Mouse (Mus musculus): ENCODE measurements around the gene Hgfac. TPM values are rescaled to one million over a fixed set of nuclear protein-coding genes. Genes with fewer than 3 reads are reported as not detected.

Hgfac gene
- total and polyA plus RNA-seq, 3 experiments = not detected

- Histone ChIP-seq H3K4me1 (ENCODE audit: control insufficient read depth in 1 of 2, insufficient read depth in 2 of 2) (no peaks in the 10 kb centered on the region), H3K79me2 (replicated peaks; ENCODE audit: control insufficient read depth, extremely low read depth, insufficient read depth, poor library complexity, severe bottlenecking) (no peaks in the 10 kb centered on the region), H3K27me3 (replicated peaks) (peaks cover 36% of the 10 kb centered on the region), H3K9ac (ENCODE audit: insufficient read depth, low read depth) (no peak overlapping the region), H3K4me2 (ENCODE audit: insufficient read depth, low read depth, poor library complexity, severe bottlenecking) (no peak overlapping the region), H3K9me3 (replicated peaks; ENCODE audit: low read length) (no peaks in the 10 kb centered on the region), H3K4me3 (replicated peaks in 1 of 3; ENCODE audit: low read depth in 2 of 3, low read length in 2 of 3, poor library complexity in 1 of 3) (no peak overlapping the region), H3K27ac (ENCODE audit: insufficient read depth, low read depth) (no peak overlapping the region), H3K36me3 (replicated peaks in 1 of 2; ENCODE audit: control insufficient read depth in 1 of 2, insufficient read depth in 1 of 2, low read length in 1 of 2) (peaks cover 22 to 39% of the 10 kb centered on the region in 2 experiments)
- TF ChIP-seq ZNF384 (IDR thresholded peaks at IDR 0.05; ENCODE audit: low read depth, low read length) = peak; percentile 40; the same call in 1 of the 2 replicates
- TF ChIP-seq CTCF (conservative IDR thresholded peaks at IDR 0.05 in 1 of 2, IDR thresholded peaks at IDR 0.05 in 1 of 2; ENCODE audit: low read depth in 2 of 2, low read length in 2 of 2) = peak; percentile 79
- TF ChIP-seq MXI1 (IDR thresholded peaks at IDR 0.05; ENCODE audit: low read depth, low read length) = no peak
- no peak for TF ChIP-seq BHLHE40 (IDR thresholded peaks at IDR 0.05; ENCODE audit: low read depth, low read length)
- no peak for TF ChIP-seq RCOR1 (conservative IDR thresholded peaks at IDR 0.05; ENCODE audit: low read depth, low read length)
- 0 out of 2 replicates have a peak, but pooled peaks have one; percentile 35 for TF ChIP-seq ELF1 (IDR thresholded peaks at IDR 0.05; ENCODE audit: low read depth, low read length)
- no peak for TF ChIP-seq POLR2A (IDR thresholded peaks at IDR 0.05; ENCODE audit: low read depth, low read length)
- TF ChIP-seq JUN (IDR thresholded peaks at IDR 0.05; ENCODE audit: insufficient read depth, low read depth, low read length) = no peak
- TF ChIP-seq SMC3 (IDR thresholded peaks at IDR 0.05; ENCODE audit: low read depth, low read length) = peak; percentile 74
- TF ChIP-seq RAD21 (IDR thresholded peaks at IDR 0.05; ENCODE audit: low read depth, low read length) = peak; percentile 57
- TF ChIP-seq MEF2A (IDR thresholded peaks at IDR 0.05; ENCODE audit: borderline replicate concordance, low read depth, low read length) = no peak
- TF ChIP-seq GABPA (IDR thresholded peaks at IDR 0.05; ENCODE audit: insufficient replicate concordance, low read depth, low read length) = no peak
- DNase-seq (ENCODE audit: extremely low read depth) = peak; percentile 73
- in situ Hi-C loops (cut with MboI; ENCODE audit: low pct_ligation_motif_present, low pct_unique_long_range_greater_than_20kb, low sequenced_read_pairs) = no loop called here
- dilution Hi-C loops (cut with MboI; ENCODE audit: extremely low pct_ligation_motif_present, extremely low pct_unique_long_range_greater_than_20kb, low sequenced_read_pairs) = no loop called here
Observed at GRCm38 (mm10) chr5:35088785-35089613, 47.7 kb downstream of the Hgfac start.

DNA sequence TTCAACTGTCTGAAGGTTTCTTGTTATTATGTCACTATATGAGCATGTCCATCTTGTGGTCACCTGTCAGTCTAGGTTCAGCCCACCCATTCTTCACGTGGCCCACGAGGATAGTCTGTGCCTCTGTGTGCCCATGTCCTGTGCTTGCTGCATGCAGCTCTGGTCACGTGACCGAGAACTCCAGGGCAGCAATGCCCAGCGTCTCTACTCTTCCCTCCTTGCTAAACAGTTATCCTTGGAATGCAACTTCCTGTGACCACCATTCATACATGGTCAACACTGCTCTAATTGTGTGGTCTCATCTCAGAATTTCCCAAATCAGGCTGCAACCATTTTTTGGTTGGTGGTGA, 48.3 kb downstream of the Hgfac start:
- Histone ChIP-seq H3K27ac (ENCODE audit: insufficient read depth, low read depth) (no peak overlapping the region), H3K27me3 (replicated peaks) (peaks cover 30% of the 10 kb centered on the region), H3K9me3 (replicated peaks; ENCODE audit: low read length) (no peaks in the 10 kb centered on the region), H3K36me3 (replicated peaks in 1 of 2; ENCODE audit: control insufficient read depth in 1 of 2, insufficient read depth in 1 of 2, low read length in 1 of 2) (peaks cover 25 to 42% of the 10 kb centered on the region in 2 experiments), H3K4me2 (ENCODE audit: insufficient read depth, low read depth, poor library complexity, severe bottlenecking) (no peak overlapping the region), H3K4me1 (ENCODE audit: control insufficient read depth in 1 of 2, insufficient read depth in 2 of 2) (no peaks in the 10 kb centered on the region), H3K79me2 (replicated peaks; ENCODE audit: control insufficient read depth, extremely low read depth, insufficient read depth, poor library complexity, severe bottlenecking) (no peaks in the 10 kb centered on the region), H3K9ac (ENCODE audit: insufficient read depth, low read depth) (no peak overlapping the region), H3K4me3 (replicated peaks in 1 of 3; ENCODE audit: low read depth in 2 of 3, low read length in 2 of 3, poor library complexity in 1 of 3) (no peak overlapping the region)
- TF ChIP-seq POLR2A (IDR thresholded peaks at IDR 0.05; ENCODE audit: low read depth, low read length) (no peak), SMC3 (IDR thresholded peaks at IDR 0.05; ENCODE audit: low read depth, low read length) (no peak), MYC (IDR thresholded peaks at IDR 0.05; ENCODE audit: low read depth, low read length) (no peak), PAX5 (IDR thresholded peaks at IDR 0.05; ENCODE audit: low read length) (no peak), CTCF (conservative IDR thresholded peaks at IDR 0.05 in 1 of 2, IDR thresholded peaks at IDR 0.05 in 1 of 2; ENCODE audit: low read depth in 2 of 2, low read length in 2 of 2) (no peak), HCFC1 (IDR thresholded peaks at IDR 0.05; ENCODE audit: low read depth, low read length) (no peak), MEF2A (IDR thresholded peaks at IDR 0.05; ENCODE audit: borderline replicate concordance, low read depth, low read length) (no peak), ZNF384 (IDR thresholded peaks at IDR 0.05; ENCODE audit: low read depth, low read length) (no peak), POLR2AphosphoS2 (IDR thresholded peaks at IDR 0.05; ENCODE audit: low read depth, low read length) (no peak), MAFK (IDR thresholded peaks at IDR 0.05; ENCODE audit: insufficient replicate concordance, low read length) (no peak), ETS1 (conservative IDR thresholded peaks at IDR 0.05; ENCODE audit: low read depth, low read length) (no peak), CHD1 (IDR thresholded peaks at IDR 0.05; ENCODE audit: low read depth, low read length) (no peak)
- in situ Hi-C loops (cut with MboI; ENCODE audit: low pct_ligation_motif_present, low pct_unique_long_range_greater_than_20kb, low sequenced_read_pairs) (no loop called here), dilution Hi-C loops (cut with MboI; ENCODE audit: extremely low pct_ligation_motif_present, extremely low pct_unique_long_range_greater_than_20kb, low sequenced_read_pairs) (no loop called here)
- no peak for DNase-seq (ENCODE audit: extremely low read depth)

Measured in CH12.LX (cell line).